8 mouse cellular contexts compared by ENCODE assay signal in genomic region chr12:91745758-91746290, GRCm38 (mm10). TPM values are rescaled to one million over a fixed set of nuclear protein-coding genes. Genes with fewer than 3 reads are reported as not detected.
DNase-seq lines count a peak whose midpoint lies in the region; ATAC-seq lines count a peak whose summit lies in the region.

No protein-coding gene starts in this region.

- WGBS in midbrain, embryonic 11.5 days, result 77% methylated on average over 11 of the region's 11 CpGs
- 53% methylated on average over 11 of the region's 11 CpGs for WGBS in midbrain, embryonic 15.5 days
- 51% methylated on average over 11 of the region's 11 CpGs for WGBS in kidney, embryonic 14.5 days

- peak; percentile 59 for ATAC-seq in midbrain, embryonic 11.5 days (ENCODE audit: low FRiP score)
- ATAC-seq in midbrain, embryonic 15.5 days (replicated peaks), result no peak
- ATAC-seq in kidney, embryonic 14.5 days (ENCODE audit: low FRiP score, low TSS enrichment), result peak; percentile 71
- peak; percentile 67 for ATAC-seq in megakaryocyte progenitor cell, adult 5-6 weeks (replicated peaks; ENCODE audit: poor library complexity)

- H3K4me2 ChIP-seq in midbrain, embryonic 11.5 days, result no peak overlapping the region
- H3K4me2 ChIP-seq in midbrain, embryonic 15.5 days, result no peak overlapping the region
- H3K4me2 ChIP-seq in kidney, embryonic 14.5 days (replicated peaks; ENCODE audit: low read depth, low read length), result no peak overlapping the region

- H3K4me1 ChIP-seq in midbrain, embryonic 11.5 days (ENCODE audit: control insufficient read depth, insufficient read depth, low read length), result peaks cover 3% of the 10 kb centered on the region; the same call in 1 of the 2 replicates
- H3K4me1 ChIP-seq in midbrain, embryonic 15.5 days, result peaks cover 6% of the 10 kb centered on the region
- peaks cover 5% of the 10 kb centered on the region; the same call in 1 of the 2 replicates for H3K4me1 ChIP-seq in kidney, embryonic 14.5 days (ENCODE audit: control insufficient read depth, insufficient read depth, low read length)

- no peaks in the 10 kb centered on the region for H3K9me3 ChIP-seq in midbrain, embryonic 11.5 days (ENCODE audit: control insufficient read depth, low read length)
- H3K9me3 ChIP-seq in midbrain, embryonic 15.5 days, result no peaks in the 10 kb centered on the region
- H3K9me3 ChIP-seq in kidney, embryonic 14.5 days (ENCODE audit: control insufficient read depth, low read length), result no peaks in the 10 kb centered on the region

- intact Hi-C loops in left cerebral cortex, postnatal 14 days (cut with DNase I), result no loop called here

- H3K27ac ChIP-seq in midbrain, embryonic 11.5 days (ENCODE audit: low read depth, low read length), result no peak overlapping the region
- no peak overlapping the region for H3K27ac ChIP-seq in midbrain, embryonic 15.5 days
- H3K27ac ChIP-seq in kidney, embryonic 14.5 days (ENCODE audit: low read depth, low read length), result no peak overlapping the region

- H3K9ac ChIP-seq in midbrain, embryonic 11.5 days (ENCODE audit: low read length), result no peak overlapping the region
- H3K9ac ChIP-seq in midbrain, embryonic 15.5 days, result no peak overlapping the region
- H3K9ac ChIP-seq in kidney, embryonic 14.5 days (ENCODE audit: low read depth, low read length), result no peak overlapping the region

- H3K36me3 ChIP-seq in midbrain, embryonic 11.5 days (ENCODE audit: control insufficient read depth, insufficient read depth, low read length), result no peaks in the 10 kb centered on the region
- H3K36me3 ChIP-seq in midbrain, embryonic 15.5 days (replicated peaks), result no peaks in the 10 kb centered on the region
- H3K36me3 ChIP-seq in kidney, embryonic 14.5 days (ENCODE audit: control insufficient read depth, insufficient read depth, low read length), result no peaks in the 10 kb centered on the region

- no peak overlapping the region for H3K4me3 ChIP-seq in midbrain, embryonic 11.5 days (ENCODE audit: low read depth, low read length)
- no peak overlapping the region for H3K4me3 ChIP-seq in midbrain, embryonic 15.5 days
- no peak overlapping the region for H3K4me3 ChIP-seq in kidney, embryonic 14.5 days (ENCODE audit: low read length)

- no peak for DNase-seq in midbrain, embryonic 11.5 days (ENCODE audit: low spot score, missing footprints)
- DNase-seq in fat pad, adult 2 months (ENCODE audit: extremely low read depth, low read depth, low spot score), result peak; percentile 85
- no peak for DNase-seq in left cerebral cortex, postnatal 14 days (ENCODE audit: low spot score in 2 of 2)
- no peak for DNase-seq in right cerebral cortex, postnatal 25 days
- no peak for DNase-seq in frontal cortex, postnatal 14 days (ENCODE audit: low spot score in 2 of 2)

- H3K27me3 ChIP-seq in midbrain, embryonic 11.5 days (ENCODE audit: control insufficient read depth, insufficient read depth, low read length), result no peaks in the 10 kb centered on the region
- no peaks in the 10 kb centered on the region for H3K27me3 ChIP-seq in midbrain, embryonic 15.5 days (replicated peaks)
- H3K27me3 ChIP-seq in kidney, embryonic 14.5 days (ENCODE audit: control insufficient read depth, insufficient read depth, low read length), result no peaks in the 10 kb centered on the region

RNA-seq across cellular contexts. Expression of gene Ston2, which starts 42.4 kb away (rescaled TPM):
- polyA plus RNA-seq in midbrain, embryonic 11.5 days (2014; fragmentation: Nextera tagmentation; extraction: Ambion mirVana), result 7.2 and 8.4 TPM in 2 replicates
- 5.5 and 6.8 TPM in 2 replicates for polyA plus RNA-seq in midbrain, embryonic 15.5 days (2015; fragmentation: Nextera tagmentation; extraction: Ambion mirVana)
- polyA plus RNA-seq in kidney, embryonic 14.5 days (2014; fragmentation: Nextera tagmentation; extraction: Ambion mirVana), result 7.8 and 13.4 TPM in 2 replicates
- total RNA-seq in megakaryocyte progenitor cell, adult 5-6 weeks (2015), result 4.5 and 10.5 TPM in 2 replicates
- total RNA-seq in megakaryocyte progenitor cell, adult 5-6 weeks (2017), result 2.4 and 5.4 TPM in 2 replicates
- total RNA-seq in left cerebral cortex, postnatal 14 days (2021), result 10 to 100 TPM; 16.7 to 17.6 TPM
